Mouse (Mus musculus): ENCODE measurements around the gene Rnf216. TPM values are rescaled to one million over a fixed set of nuclear protein-coding genes. Genes with fewer than 3 reads are reported as not detected.
"Not testable (repeated sequence)": the region's sequence is repeated elsewhere in the genome, so short reads cannot be mapped to it uniquely, and the experiment has no call there.

Rnf216 gene
- 10 to 100 TPM; 22.8 to 26.2 TPM for total RNA-seq (2021)

DNA sequence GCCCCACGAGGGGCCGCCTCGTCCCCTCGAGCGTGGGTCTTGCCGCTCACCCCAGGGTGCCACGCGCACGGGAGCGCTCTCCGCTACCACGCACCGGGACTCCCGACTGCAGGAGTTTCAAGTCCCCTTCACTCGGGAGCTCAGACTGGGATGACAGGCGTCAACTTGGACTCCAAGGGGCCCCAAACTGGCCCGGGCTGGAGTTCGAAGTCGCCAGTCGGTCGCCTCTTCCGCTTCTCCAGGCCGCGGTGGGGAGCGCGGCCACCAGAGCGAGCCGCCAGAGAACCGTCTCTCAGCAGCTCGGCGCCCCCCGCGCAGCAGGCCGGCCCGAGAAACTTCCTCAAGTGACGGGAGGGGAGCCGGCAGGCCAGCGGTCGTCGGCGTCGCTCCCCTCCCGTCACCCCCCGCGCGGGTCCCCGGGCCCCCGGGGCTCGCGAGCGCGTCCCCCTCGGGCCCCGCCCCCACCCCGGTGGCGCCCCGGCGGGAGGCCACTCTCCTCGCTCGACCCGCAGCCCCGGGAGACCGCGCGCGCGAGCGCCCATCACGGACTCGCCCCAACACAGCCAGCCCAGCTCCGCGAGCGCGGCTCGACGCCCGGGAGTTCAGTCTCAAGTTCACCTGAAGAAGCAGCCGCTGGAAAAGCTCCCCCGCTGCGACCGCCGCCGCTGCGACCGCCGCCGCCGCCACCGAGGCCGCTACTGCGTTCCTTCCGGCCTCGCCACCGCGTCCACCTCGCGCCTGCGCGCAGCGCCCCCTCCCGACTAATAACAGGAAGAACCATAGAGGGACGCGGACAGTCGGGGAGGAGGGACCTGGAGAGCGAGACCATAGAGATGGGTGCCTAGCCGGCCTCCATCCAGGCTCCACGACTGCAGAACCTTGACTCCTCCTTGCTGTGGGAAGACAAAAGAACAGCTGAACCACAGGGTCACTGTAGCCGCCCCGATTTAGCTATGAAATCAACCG lies at the start of gene Rnf216:
Rnf216 (minus strand) TSS at position 714 of the 966 bp plus-strand sequence.
- intact Hi-C loops (cut with DNase I), result loop anchor here (5.0 kb wide), 1 partner anchor 120 kb away; no protein-coding TSS in a partner anchor
- DNase-seq (ENCODE audit: low spot score), result peak; percentile 91

GRCm38 (mm10) chr5:143155534-143155933 lies 42.7 kb upstream of the Rnf216 start:
- intact Hi-C loops (cut with DNase I), result no loop called here
- DNase-seq (ENCODE audit: low spot score), result no peak

- intact Hi-C loops (cut with DNase I), result no loop called here
- no peak for DNase-seq (ENCODE audit: low spot score)
These were observed 41.0 kb upstream of the Rnf216 start for GRCm38 (mm10) chr5:143153756-143154155.

- no peak for DNase-seq (ENCODE audit: low spot score)
- intact Hi-C loops (cut with DNase I), result no loop called here
These were observed 37.2 kb upstream of the Rnf216 start for GRCm38 (mm10) chr5:143150044-143150443.

- DNase-seq (ENCODE audit: low spot score), result no peak
- intact Hi-C loops (cut with DNase I), result no loop called here
These were observed 36.7 kb upstream of the Rnf216 start for GRCm38 (mm10) chr5:143149536-143149935.

DNA sequence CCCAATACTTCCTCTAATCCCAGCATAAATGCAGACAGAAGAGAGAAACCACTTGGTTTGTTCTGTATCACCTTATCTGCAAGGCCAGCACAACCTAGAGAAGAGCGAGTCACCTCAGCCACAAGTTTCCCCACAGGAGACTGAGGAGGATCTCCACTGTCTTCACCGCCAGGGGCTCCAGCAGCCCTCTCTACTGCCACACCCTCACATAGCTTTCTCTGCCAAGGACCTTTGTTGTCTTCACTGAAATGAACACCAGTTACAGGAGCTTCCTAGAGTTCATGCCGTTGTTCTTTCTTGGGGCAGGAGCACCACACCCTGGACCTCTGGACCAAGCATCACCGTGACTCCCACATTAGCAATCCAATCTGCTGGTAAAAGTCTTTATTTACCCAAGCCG lies 35.9 kb upstream of the Rnf216 start:
- intact Hi-C loops (cut with DNase I), result no loop called here
- no peak for DNase-seq (ENCODE audit: low spot score)

- intact Hi-C loops (cut with DNase I), result no loop called here
- no peak for DNase-seq (ENCODE audit: low spot score)
These were observed 34.7 kb upstream of the Rnf216 start, which contains the start of gene Olfr718-ps1 for GRCm38 (mm10) chr5:143147481-143147880. TSS of gene Olfr718-ps1 (minus strand) at chr5:143147581.

DNA sequence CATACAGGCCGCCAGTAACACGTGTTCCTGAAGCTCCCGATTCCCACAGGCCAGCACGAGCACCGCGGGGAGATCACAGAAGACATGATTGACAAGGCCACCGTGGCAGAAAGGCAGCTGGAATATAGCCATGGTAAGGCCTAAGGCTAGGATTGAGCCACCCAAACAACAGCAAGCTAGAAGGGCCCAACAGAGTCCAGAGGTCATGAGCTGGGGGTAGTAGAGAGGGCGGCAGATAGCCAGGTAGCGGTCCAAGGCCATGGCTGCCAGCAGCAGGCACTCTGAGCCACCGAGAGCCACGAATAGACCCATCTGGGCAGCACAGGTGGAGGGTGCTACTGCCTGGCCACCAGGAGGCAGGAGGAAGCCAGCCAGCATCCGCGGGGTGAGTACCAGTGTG lies 24.8 kb upstream of the Rnf216 start:
- intact Hi-C loops (cut with DNase I), result no loop called here
- no peak for DNase-seq (ENCODE audit: low spot score)

- DNase-seq (ENCODE audit: low spot score), result no peak
- intact Hi-C loops (cut with DNase I), result no loop called here
These were observed 22.2 kb upstream of the Rnf216 start for GRCm38 (mm10) chr5:143135042-143135441.

DNA sequence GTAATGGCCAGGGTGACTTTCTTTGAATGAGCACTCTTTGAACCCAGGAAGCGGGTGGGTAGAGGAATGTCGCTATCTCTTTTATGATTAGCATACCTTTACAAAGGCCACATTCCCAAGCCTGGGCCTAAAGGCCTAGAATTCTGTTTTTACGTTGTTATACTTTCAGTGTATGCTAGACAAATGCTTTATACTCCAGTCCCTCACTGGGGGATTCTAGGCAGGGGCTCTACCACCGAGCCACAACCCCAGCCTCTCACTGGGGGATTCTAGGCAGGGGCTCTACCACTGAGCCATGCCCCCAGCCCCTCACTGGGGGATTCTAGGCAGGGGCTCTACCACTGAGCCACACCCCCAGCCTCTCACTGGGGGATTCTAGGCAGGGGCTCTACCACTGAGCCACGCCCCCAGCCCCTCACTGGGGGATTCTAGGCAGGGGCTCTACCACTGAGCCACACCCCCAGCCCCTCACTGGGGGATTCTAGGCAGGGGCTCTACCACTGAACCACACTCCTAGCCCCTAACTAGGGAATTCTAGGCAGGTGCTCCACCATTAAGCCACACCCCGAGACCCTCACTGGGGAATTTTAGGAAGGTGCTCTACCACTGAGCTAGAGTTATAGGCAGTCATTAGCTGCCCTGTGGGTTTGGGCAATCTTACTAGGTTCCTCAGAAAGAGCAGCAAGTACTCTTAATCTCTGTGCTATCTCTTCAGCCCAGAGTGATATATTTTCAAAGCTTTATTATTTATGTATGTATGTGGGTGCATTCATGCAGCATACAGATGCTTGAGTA lies 21.6 kb upstream of the Rnf216 start:
- DNase-seq (ENCODE audit: low spot score); intact Hi-C loops (cut with DNase I): not testable (repeated sequence)

DNA sequence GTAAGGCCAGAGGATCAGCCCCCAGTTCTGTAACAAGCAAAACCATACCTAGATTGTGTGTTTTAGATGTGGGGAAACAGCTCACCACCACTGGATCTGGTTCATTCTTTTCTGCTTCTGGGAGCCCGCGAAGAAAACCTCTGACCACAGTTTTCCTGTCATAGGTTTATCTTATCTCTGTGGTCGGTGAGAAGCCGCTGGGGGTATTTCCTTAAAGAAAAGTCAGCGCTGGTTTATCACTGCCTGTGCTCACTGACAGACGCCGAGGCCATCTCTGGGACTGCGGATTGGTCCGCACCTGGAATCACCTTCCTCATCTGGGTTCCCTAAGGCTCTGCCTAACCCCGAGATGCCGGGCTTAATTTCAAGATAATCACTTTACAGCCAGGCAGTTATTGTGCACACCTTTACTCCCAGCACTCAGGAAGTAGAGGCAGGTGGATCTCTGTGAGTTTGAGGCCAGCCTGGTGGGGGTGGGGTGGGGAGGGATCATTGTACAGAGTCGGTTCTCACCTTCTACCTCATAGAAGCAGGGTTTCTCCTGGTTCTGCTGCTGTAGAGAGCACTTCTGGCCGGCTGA lies 20.2 kb upstream of the Rnf216 start:
- DNase-seq (ENCODE audit: low spot score), result no peak

GRCm38 (mm10) chr5:143130342-143130741 lies 17.5 kb upstream of the Rnf216 start:
- no peak for DNase-seq (ENCODE audit: low spot score)
- intact Hi-C loops (cut with DNase I), result no loop called here

More for the DNA sequence above, 20.2 kb upstream of the Rnf216 start:
- intact Hi-C loops (cut with DNase I), result no loop called here

GRCm38 (mm10) chr5:143129101-143129500 lies 16.3 kb upstream of the Rnf216 start:
- DNase-seq (ENCODE audit: low spot score), result no peak
- intact Hi-C loops (cut with DNase I), result no loop called here

DNA sequence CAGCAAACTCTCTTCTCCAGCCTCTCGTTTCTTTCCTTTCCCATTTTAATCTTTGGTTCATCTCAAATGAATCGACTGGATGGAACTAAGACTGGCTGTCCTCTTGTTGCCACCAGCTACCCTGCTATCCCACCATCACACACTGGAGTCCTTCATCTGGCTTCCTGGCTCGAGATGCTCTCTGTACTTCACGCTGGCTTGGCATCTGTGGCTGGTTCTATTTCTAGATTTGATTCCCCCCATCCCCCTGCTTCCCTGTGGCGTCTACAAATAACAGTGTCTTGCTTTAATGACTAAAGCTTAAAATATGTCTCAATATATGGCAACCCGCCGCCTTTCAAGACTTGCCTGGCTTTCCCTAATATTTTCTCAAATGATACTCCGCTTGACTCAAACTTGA lies 15.0 kb upstream of the Rnf216 start:
- DNase-seq (ENCODE audit: low spot score), result no peak

GRCm38 (mm10) chr5:143126908-143127307 lies 14.1 kb upstream of the Rnf216 start:
- no peak for DNase-seq (ENCODE audit: low spot score)
- intact Hi-C loops (cut with DNase I), result no loop called here

More for the DNA sequence above, 15.0 kb upstream of the Rnf216 start:
- intact Hi-C loops (cut with DNase I), result no loop called here

DNA sequence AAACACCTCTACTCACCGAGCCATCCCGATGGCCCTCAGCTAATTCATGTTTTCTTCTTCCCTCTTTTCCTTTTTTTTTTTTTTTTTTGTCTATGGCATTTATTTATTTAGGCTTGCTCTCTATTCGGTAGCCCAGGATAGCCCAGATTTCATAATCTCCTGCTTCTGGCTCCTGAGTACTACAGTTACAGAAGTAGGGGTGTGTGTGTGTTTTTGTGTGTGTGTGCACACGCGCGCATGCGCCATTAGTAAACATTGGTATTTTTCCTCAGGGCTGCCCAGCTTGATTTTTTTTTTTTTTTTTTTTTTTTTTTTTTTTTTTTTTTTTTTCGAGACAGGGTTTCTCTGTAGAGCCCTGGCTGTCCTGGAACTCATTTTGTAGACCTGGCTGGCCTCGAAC lies 13.3 kb upstream of the Rnf216 start:
- intact Hi-C loops (cut with DNase I), result no loop called here
- no peak for DNase-seq (ENCODE audit: low spot score)

DNA sequence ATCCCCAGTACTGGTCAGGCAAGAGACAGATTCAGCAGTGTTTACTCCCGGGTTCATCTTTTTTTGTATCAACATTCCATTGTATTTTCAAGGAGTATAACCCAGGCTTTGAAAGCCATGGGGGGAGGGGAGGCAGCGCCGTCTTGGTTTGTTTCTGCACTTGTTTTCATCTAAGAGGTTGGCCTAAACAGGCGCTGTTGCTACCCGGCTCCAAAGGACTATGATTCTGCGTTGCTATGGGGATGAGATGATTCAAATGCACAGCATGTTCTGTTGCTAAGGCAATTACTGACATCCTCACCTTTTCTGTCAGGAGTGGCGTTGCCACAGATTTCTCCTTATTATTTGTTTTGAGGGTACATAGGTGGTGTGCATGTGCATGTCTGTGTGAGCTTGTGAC lies 12.8 kb upstream of the Rnf216 start:
- intact Hi-C loops (cut with DNase I), result no loop called here
- no peak for DNase-seq (ENCODE audit: low spot score)

GRCm38 (mm10) chr5:143124805-143125378 lies 12.1 kb upstream of the Rnf216 start:
- DNase-seq (ENCODE audit: low spot score), result no peak
- intact Hi-C loops (cut with DNase I), result no loop called here

GRCm38 (mm10) chr5:143122673-143123072 lies 9.9 kb upstream of the Rnf216 start:
- intact Hi-C loops (cut with DNase I), result no loop called here
- DNase-seq (ENCODE audit: low spot score), result no peak

- intact Hi-C loops (cut with DNase I), result no loop called here
These were observed 9.3 kb upstream of the Rnf216 start for GRCm38 (mm10) chr5:143122125-143122524.

More at GRCm38 (mm10) chr5:143122125-143122524, 9.3 kb upstream of the Rnf216 start:
- no peak for DNase-seq (ENCODE audit: low spot score)

Measured in heart, postnatal 25 days (tissue).